Mouse (Mus musculus): Measurements from ENCODE around the gene Rasgrf1. TPM values are rescaled to one million over a fixed set of nuclear protein-coding genes. Genes with fewer than 3 reads are reported as not detected.
"Not testable (repeated sequence)": the region's sequence is repeated elsewhere in the genome, so short reads cannot be mapped to it uniquely, and the experiment has no call there.

Gene Rasgrf1
- polyA plus RNA-seq, 1 experiment from 2014 or later: 0.74 TPM

DNA sequence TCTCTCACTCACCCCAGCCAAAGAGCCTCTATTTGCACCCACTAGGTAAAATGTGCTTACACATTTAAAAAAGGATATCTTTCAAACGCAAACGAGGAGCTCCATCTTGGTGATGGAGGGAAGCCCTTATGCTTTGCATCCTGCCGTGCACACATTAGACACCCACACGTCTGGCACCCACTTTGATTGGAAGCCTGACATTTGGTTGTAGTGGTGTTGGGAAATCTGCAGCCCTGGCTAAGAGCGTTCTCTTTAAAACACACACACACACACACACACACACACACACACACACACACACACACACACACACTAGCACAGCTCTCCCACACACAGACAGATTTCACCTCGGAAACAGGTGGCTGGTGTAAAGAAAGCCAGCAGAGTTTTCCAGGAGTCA lies 111.2 kb downstream of the Rasgrf1 start:
- no peak for ATAC-seq (ENCODE audit: insufficient read depth, low FRiP score, low read depth)
- Histone ChIP-seq H3K4me3 (replicated peaks) (no peak overlapping the region), H3K9ac (no peak overlapping the region), H3K9me3 (no peaks in the 10 kb centered on the region), H3K4me1 (no peaks in the 10 kb centered on the region), H3K36me3 (no peaks in the 10 kb centered on the region), H3K4me2 (no peak overlapping the region), H3K27me3 (replicated peaks) (no peaks in the 10 kb centered on the region), H3K27ac (no peak overlapping the region)
- WGBS: 76% methylated on average over 6 of the region's 6 CpGs

- H3K27ac ChIP-seq: no peak overlapping the region
- H3K9me3 ChIP-seq: no peaks in the 10 kb centered on the region
- H3K36me3 ChIP-seq: no peaks in the 10 kb centered on the region
- no peak overlapping the region for H3K9ac ChIP-seq
- H3K4me1 ChIP-seq: no peaks in the 10 kb centered on the region
- no peaks in the 10 kb centered on the region for H3K27me3 ChIP-seq (replicated peaks)
- ATAC-seq (ENCODE audit: insufficient read depth, low FRiP score, low read depth): no peak
- no peak overlapping the region for H3K4me3 ChIP-seq (replicated peaks)
- WGBS: 83% methylated on average over 4 of the region's 4 CpGs
- H3K4me2 ChIP-seq: no peak overlapping the region
These were observed 111.7 kb downstream of the Rasgrf1 start for GRCm38 (mm10) chr9:90021442-90021841.

DNA sequence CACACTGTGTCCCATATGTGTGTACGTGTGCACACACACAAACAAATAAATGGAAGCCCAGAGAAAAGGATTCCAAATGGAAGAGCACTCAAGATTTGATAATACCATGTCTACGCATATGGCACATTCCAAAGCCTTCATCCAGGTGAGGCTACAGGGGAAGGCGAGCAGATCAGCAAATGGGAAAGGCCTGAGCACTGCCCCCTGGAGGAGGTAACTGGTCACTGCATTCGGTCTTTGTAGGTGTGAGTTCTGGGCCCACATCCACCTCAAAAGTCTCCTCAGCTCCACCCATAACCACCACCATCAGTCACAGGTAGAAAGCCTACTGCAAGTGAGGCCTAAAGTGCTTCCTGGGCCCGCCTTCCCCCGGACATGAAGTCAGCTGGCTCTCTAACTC lies 118.0 kb downstream of the Rasgrf1 start:
- no peaks in the 10 kb centered on the region for H3K9me3 ChIP-seq
- H3K4me3 ChIP-seq (replicated peaks): no peak overlapping the region
- H3K27me3 ChIP-seq (replicated peaks): no peaks in the 10 kb centered on the region
- H3K4me2 ChIP-seq: no peak overlapping the region
- 86% methylated on average over 6 of the region's 6 CpGs for WGBS
- ATAC-seq (ENCODE audit: insufficient read depth, low FRiP score, low read depth): no peak
- no peak overlapping the region for H3K9ac ChIP-seq
- no peaks in the 10 kb centered on the region for H3K36me3 ChIP-seq
- H3K27ac ChIP-seq: no peak overlapping the region
- H3K4me1 ChIP-seq: no peaks in the 10 kb centered on the region

DNA sequence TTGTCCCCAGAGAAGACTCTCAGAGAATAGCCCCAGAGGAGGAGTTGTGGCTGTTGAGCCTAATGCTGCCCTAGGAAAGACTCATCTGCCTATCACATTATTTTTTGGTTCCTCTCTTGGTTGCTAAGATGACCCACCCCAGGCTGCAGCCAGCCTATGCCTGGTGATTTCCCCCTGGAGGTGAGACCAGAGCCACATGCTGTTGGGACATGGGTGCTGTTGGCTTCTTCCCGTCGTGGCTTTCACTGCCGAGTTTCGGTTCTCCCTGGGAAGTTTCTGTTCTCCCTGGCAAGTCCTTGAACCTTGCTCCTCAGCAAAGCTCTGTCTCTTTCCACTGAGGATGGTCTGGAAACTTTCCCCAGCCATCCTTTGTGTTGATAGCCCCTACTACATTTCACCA lies 124.2 kb downstream of the Rasgrf1 start:
- no peak overlapping the region for H3K4me2 ChIP-seq
- 83% methylated on average over 4 of the region's 4 CpGs for whole genome bisulfite sequencing
- no peak overlapping the region for H3K27ac ChIP-seq
- ATAC-seq (ENCODE audit: insufficient read depth, low FRiP score, low read depth): no peak
- no peaks in the 10 kb centered on the region for H3K36me3 ChIP-seq
- H3K9me3 ChIP-seq: no peaks in the 10 kb centered on the region
- no peaks in the 10 kb centered on the region for H3K4me1 ChIP-seq
- no peak overlapping the region for H3K4me3 ChIP-seq (replicated peaks)
- H3K9ac ChIP-seq: no peak overlapping the region
- H3K27me3 ChIP-seq (replicated peaks): no peaks in the 10 kb centered on the region

- no peaks in the 10 kb centered on the region for H3K9me3 ChIP-seq
- WGBS: 79% methylated on average over 2 of the region's 2 CpGs
- no peaks in the 10 kb centered on the region for H3K4me1 ChIP-seq
- H3K27me3 ChIP-seq (replicated peaks): no peaks in the 10 kb centered on the region
- H3K36me3 ChIP-seq: no peaks in the 10 kb centered on the region
- ATAC-seq (ENCODE audit: insufficient read depth, low FRiP score, low read depth): no peak
- no peak overlapping the region for H3K27ac ChIP-seq
- H3K4me3 ChIP-seq (replicated peaks): no peak overlapping the region
- no peak overlapping the region for H3K9ac ChIP-seq
- H3K4me2 ChIP-seq: no peak overlapping the region
These were observed 125.5 kb downstream of the Rasgrf1 start for GRCm38 (mm10) chr9:90035168-90035567.

DNA sequence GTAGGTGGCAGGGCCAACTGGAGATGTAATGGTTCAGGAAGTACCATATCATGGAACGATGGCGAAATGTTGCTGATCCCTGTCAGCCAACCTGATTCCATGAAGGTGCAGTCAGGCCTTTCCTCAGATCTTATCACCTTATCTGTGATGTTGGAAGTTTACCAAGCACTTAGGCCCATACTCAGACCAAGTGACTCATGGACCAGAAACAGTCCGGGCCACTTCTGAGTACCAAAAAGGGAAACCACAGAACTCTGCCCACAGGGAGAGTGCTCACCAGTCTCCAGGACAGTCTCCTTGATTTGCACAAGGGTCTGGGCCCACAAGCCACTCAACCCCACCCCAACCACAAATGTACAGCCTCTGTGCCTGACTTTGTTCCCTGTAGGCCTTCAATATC lies 126.1 kb downstream of the Rasgrf1 start:
- no peak overlapping the region for H3K9ac ChIP-seq
- no peaks in the 10 kb centered on the region for H3K36me3 ChIP-seq
- no peak overlapping the region for H3K4me2 ChIP-seq
- H3K4me1 ChIP-seq: no peaks in the 10 kb centered on the region
- no peak overlapping the region for H3K4me3 ChIP-seq (replicated peaks)
- no peaks in the 10 kb centered on the region for H3K9me3 ChIP-seq
- ATAC-seq (ENCODE audit: insufficient read depth, low FRiP score, low read depth): no peak
- WGBS: 78% methylated on average over 3 of the region's 3 CpGs
- H3K27ac ChIP-seq: no peak overlapping the region
- H3K27me3 ChIP-seq (replicated peaks): no peaks in the 10 kb centered on the region

- Histone ChIP-seq H3K9me3 (no peaks in the 10 kb centered on the region), H3K36me3 (no peaks in the 10 kb centered on the region), H3K4me3 (replicated peaks) (no peak overlapping the region), H3K4me2 (no peak overlapping the region), H3K4me1 (no peaks in the 10 kb centered on the region), H3K9ac (no peak overlapping the region), H3K27me3 (replicated peaks) (no peaks in the 10 kb centered on the region), H3K27ac (no peak overlapping the region)
- 59% methylated on average over 4 of the region's 4 CpGs for WGBS
- no peak for ATAC-seq (ENCODE audit: insufficient read depth, low FRiP score, low read depth)
These were observed 126.6 kb downstream of the Rasgrf1 start for GRCm38 (mm10) chr9:90036313-90036712.

DNA sequence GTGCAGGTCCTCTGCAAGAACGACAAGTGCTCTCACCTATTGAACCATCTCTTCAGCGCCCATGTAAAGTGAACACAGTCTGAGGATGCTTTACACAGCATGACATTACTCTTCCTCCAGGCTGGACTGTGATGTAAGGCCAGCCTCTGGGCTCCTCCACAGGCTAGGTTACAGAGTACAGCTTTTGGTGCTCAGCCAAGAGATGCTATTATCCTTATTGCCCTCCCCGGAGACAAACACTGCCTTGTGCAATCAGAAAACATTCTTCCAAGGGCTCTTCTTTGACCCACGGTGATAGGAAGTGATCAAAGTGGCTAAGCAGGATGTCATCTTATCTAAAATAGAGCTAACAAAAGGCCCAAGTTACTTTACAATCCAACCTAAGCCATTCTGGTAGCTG lies 128.8 kb downstream of the Rasgrf1 start:
- Histone ChIP-seq H3K27ac (no peak overlapping the region), H3K4me2 (no peak overlapping the region), H3K4me3 (replicated peaks) (no peak overlapping the region), H3K27me3 (replicated peaks) (no peaks in the 10 kb centered on the region), H3K4me1 (no peaks in the 10 kb centered on the region), H3K9me3 (no peaks in the 10 kb centered on the region), H3K9ac (no peak overlapping the region), H3K36me3 (no peaks in the 10 kb centered on the region)
- 76% methylated on average over 4 of the region's 4 CpGs for WGBS
- no peak for ATAC-seq (ENCODE audit: insufficient read depth, low FRiP score, low read depth)

- no peaks in the 10 kb centered on the region for H3K36me3 ChIP-seq
- no peaks in the 10 kb centered on the region for H3K9me3 ChIP-seq
- H3K27ac ChIP-seq: no peak overlapping the region
- no peaks in the 10 kb centered on the region for H3K4me1 ChIP-seq
- no peaks in the 10 kb centered on the region for H3K27me3 ChIP-seq (replicated peaks)
- no peak overlapping the region for H3K4me2 ChIP-seq
- H3K4me3 ChIP-seq (replicated peaks): no peak overlapping the region
- H3K9ac ChIP-seq: no peak overlapping the region
- 66% methylated on average over 2 of the region's 2 CpGs for WGBS
- ATAC-seq (ENCODE audit: insufficient read depth, low FRiP score, low read depth): peak; percentile 31; the same call in 1 of the 2 replicates
These were observed 131.2 kb downstream of the Rasgrf1 start for GRCm38 (mm10) chr9:90040916-90041315.

DNA sequence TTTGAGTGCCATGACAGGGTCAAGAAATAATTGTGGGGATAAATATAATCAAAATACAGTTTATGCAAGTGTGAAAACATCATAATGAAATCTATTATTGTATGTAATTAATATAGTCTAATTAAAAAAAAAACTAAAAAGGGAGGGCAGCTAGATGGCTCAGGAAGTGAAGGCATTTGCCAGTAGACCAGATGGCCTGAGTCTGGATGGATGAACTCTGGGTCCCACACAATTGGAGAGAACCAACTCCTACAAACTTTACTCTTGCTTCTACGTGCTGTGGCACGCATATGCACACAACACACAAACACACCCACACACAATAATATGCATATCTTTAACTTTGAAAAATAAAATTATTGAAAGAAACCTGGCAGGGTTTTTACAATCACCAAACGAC lies 131.8 kb downstream of the Rasgrf1 start:
- H3K27ac ChIP-seq: no peak overlapping the region
- H3K4me3 ChIP-seq (replicated peaks): no peak overlapping the region
- no peaks in the 10 kb centered on the region for H3K4me1 ChIP-seq
- no peak overlapping the region for H3K4me2 ChIP-seq
- no peak overlapping the region for H3K9ac ChIP-seq
- no peak for ATAC-seq (ENCODE audit: insufficient read depth, low FRiP score, low read depth)
- H3K36me3 ChIP-seq: no peaks in the 10 kb centered on the region
- no peaks in the 10 kb centered on the region for H3K27me3 ChIP-seq (replicated peaks)
- H3K9me3 ChIP-seq: no peaks in the 10 kb centered on the region
- WGBS: 96% methylated on average over 3 of the region's 3 CpGs

GRCm38 (mm10) chr9:90042906-90043305 lies 133.2 kb downstream of the Rasgrf1 start:
- H3K4me3 ChIP-seq (replicated peaks); H3K36me3 ChIP-seq; ATAC-seq (ENCODE audit: insufficient read depth, low FRiP score, low read depth); H3K9ac ChIP-seq; H3K4me1 ChIP-seq; H3K27me3 ChIP-seq (replicated peaks); H3K4me2 ChIP-seq; H3K9me3 ChIP-seq; H3K27ac ChIP-seq: not testable (repeated sequence)
- WGBS: 86% methylated on average over 8 of the region's 8 CpGs

- H3K27ac ChIP-seq: no peak overlapping the region
- no peaks in the 10 kb centered on the region for H3K27me3 ChIP-seq (replicated peaks)
- H3K36me3 ChIP-seq: no peaks in the 10 kb centered on the region
- ATAC-seq (ENCODE audit: insufficient read depth, low FRiP score, low read depth): no peak
- 76% methylated on average over 7 of the region's 7 CpGs for WGBS
- no peaks in the 10 kb centered on the region for H3K4me1 ChIP-seq
- H3K9ac ChIP-seq: no peak overlapping the region
- H3K9me3 ChIP-seq: no peaks in the 10 kb centered on the region
- no peak overlapping the region for H3K4me3 ChIP-seq (replicated peaks)
- no peak overlapping the region for H3K4me2 ChIP-seq
These were observed 135.5 kb downstream of the Rasgrf1 start for GRCm38 (mm10) chr9:90045191-90045590.

GRCm38 (mm10) chr9:90047937-90048627 lies 138.4 kb downstream of the Rasgrf1 start:
- Histone ChIP-seq H3K27ac (no peak overlapping the region), H3K4me1 (no peaks in the 10 kb centered on the region), H3K4me3 (replicated peaks) (no peak overlapping the region), H3K27me3 (replicated peaks) (no peaks in the 10 kb centered on the region), H3K9me3 (no peaks in the 10 kb centered on the region), H3K9ac (no peak overlapping the region), H3K4me2 (no peak overlapping the region), H3K36me3 (no peaks in the 10 kb centered on the region)
- ATAC-seq (ENCODE audit: insufficient read depth, low FRiP score, low read depth): no peak
- 46% methylated on average over 5 of the region's 5 CpGs for WGBS

Measured in stomach, embryonic 15.5 days (tissue).